Mouse (Mus musculus): ENCODE results near the gene Tigd3. TPM values are rescaled to one million over a fixed set of nuclear protein-coding genes. Genes with fewer than 3 reads are reported as not detected.

Gene Tigd3
- polyA plus RNA-seq (2012; rRNA removed), result 1.1 and 2.1 TPM in 2 replicates

GRCm38 (mm10) chr19:5894002-5894678 lies at the start of gene Tigd3:
Gene Tigd3, minus strand, starts transcription at chr19:5894149.
- no peak for DNase-seq (ENCODE audit: low read depth, low spot score)
- WGBS, result under 1% methylated on average over 36 of the region's 36 CpGs

GRCm38 (mm10) chr19:5943404-5943803 lies 49.5 kb upstream of the Tigd3 start:
- WGBS, result 93% methylated on average over 15 of the region's 15 CpGs

GRCm38 (mm10) chr19:5942581-5942980 lies 48.6 kb upstream of the Tigd3 start:
- no peak for DNase-seq (ENCODE audit: low read depth, low spot score)
- 83% methylated on average over 7 of the region's 7 CpGs for WGBS

More at GRCm38 (mm10) chr19:5943404-5943803, 49.5 kb upstream of the Tigd3 start:
- DNase-seq (ENCODE audit: low read depth, low spot score), result no peak

- WGBS, result 79% methylated on average over 10 of the region's 10 CpGs
- no peak for DNase-seq (ENCODE audit: low read depth, low spot score)
These were observed 46.7 kb upstream of the Tigd3 start for GRCm38 (mm10) chr19:5940656-5941055.

GRCm38 (mm10) chr19:5940173-5940572 lies 46.2 kb upstream of the Tigd3 start:
- DNase-seq (ENCODE audit: low read depth, low spot score), result no peak
- 27% methylated on average over 4 of the region's 4 CpGs for WGBS

GRCm38 (mm10) chr19:5939715-5940114 lies 45.8 kb upstream of the Tigd3 start:
- 79% methylated on average over 5 of the region's 5 CpGs for WGBS
- no peak for DNase-seq (ENCODE audit: low read depth, low spot score)

GRCm38 (mm10) chr19:5938516-5938915 lies 44.6 kb upstream of the Tigd3 start:
- 51% methylated on average over 6 of the region's 6 CpGs for WGBS

GRCm38 (mm10) chr19:5937836-5938406 lies 44.0 kb upstream of the Tigd3 start:
- 28% methylated on average over 14 of the region's 14 CpGs for WGBS

More at GRCm38 (mm10) chr19:5938516-5938915, 44.6 kb upstream of the Tigd3 start:
- no peak for DNase-seq (ENCODE audit: low read depth, low spot score)

GRCm38 (mm10) chr19:5937095-5937835 lies 43.3 kb upstream of the Tigd3 start:
- no peak for DNase-seq (ENCODE audit: low read depth, low spot score)
- 75% methylated on average over 21 of the region's 21 CpGs for WGBS

More at GRCm38 (mm10) chr19:5937836-5938406, 44.0 kb upstream of the Tigd3 start:
- DNase-seq (ENCODE audit: low read depth, low spot score), result no peak

- WGBS, result 24% methylated on average over 5 of the region's 5 CpGs
These were observed 41.7 kb upstream of the Tigd3 start for GRCm38 (mm10) chr19:5935691-5936090.

GRCm38 (mm10) chr19:5935266-5935665 lies 41.3 kb upstream of the Tigd3 start:
- WGBS, result 12% methylated on average over 3 of the region's 3 CpGs
- DNase-seq (ENCODE audit: low read depth, low spot score), result no peak

More at GRCm38 (mm10) chr19:5935691-5936090, 41.7 kb upstream of the Tigd3 start:
- DNase-seq (ENCODE audit: low read depth, low spot score), result no peak

- WGBS, result 27% methylated on average over 14 of the region's 14 CpGs
- no peak for DNase-seq (ENCODE audit: low read depth, low spot score)
These were observed 36.0 kb upstream of the Tigd3 start for GRCm38 (mm10) chr19:5929634-5930596.

- no peak for DNase-seq (ENCODE audit: low read depth, low spot score)
- 51% methylated on average over 3 of the region's 3 CpGs for WGBS
These were observed 34.6 kb upstream of the Tigd3 start for GRCm38 (mm10) chr19:5928546-5928945.

- 69% methylated on average over 6 of the region's 6 CpGs for WGBS
- DNase-seq (ENCODE audit: low read depth, low spot score), result no peak
These were observed 34.2 kb upstream of the Tigd3 start for GRCm38 (mm10) chr19:5928104-5928503.

GRCm38 (mm10) chr19:5927532-5927931 lies 33.6 kb upstream of the Tigd3 start:
- 83% methylated on average over 8 of the region's 8 CpGs for WGBS
- no peak for DNase-seq (ENCODE audit: low read depth, low spot score)

- DNase-seq (ENCODE audit: low read depth, low spot score), result no peak
- 91% methylated on average over 11 of the region's 11 CpGs for WGBS
These were observed 33.1 kb upstream of the Tigd3 start for GRCm38 (mm10) chr19:5927026-5927425.

- WGBS, result 32% methylated on average over 11 of the region's 11 CpGs
These were observed 31.4 kb upstream of the Tigd3 start for GRCm38 (mm10) chr19:5925311-5925855.

GRCm38 (mm10) chr19:5924713-5925093 lies 30.8 kb upstream of the Tigd3 start, which contains the start of gene Cdc42ep2:
Gene Cdc42ep2, minus strand, starts transcription at chr19:5924816.
- DNase-seq (ENCODE audit: low read depth, low spot score), result peak; percentile 74
- WGBS, result under 1% methylated on average over 18 of the region's 18 CpGs

More at GRCm38 (mm10) chr19:5925311-5925855, 31.4 kb upstream of the Tigd3 start:
- no peak for DNase-seq (ENCODE audit: low read depth, low spot score)

Data from large intestine, adult 2 months (tissue).